Mouse (Mus musculus): ENCODE results near the gene Metap1d.

The Metap1d gene

GRCm38 (mm10) chr2:71544391-71545285, 91.6 kb downstream of the Metap1d start:
- peak in 1 of 2 experiments; percentile 36 for DNase-seq (ENCODE audit: low spot score in 2 of 2)

- DNase-seq (ENCODE audit: low spot score in 2 of 2) = peak in 1 of 2 experiments; percentile 32
Measured at GRCm38 (mm10) chr2:71545401-71545881, 92.4 kb downstream of the Metap1d start.

- peak in 1 of 2 experiments; percentile 37 for DNase-seq (ENCODE audit: low spot score in 2 of 2)
Measured at GRCm38 (mm10) chr2:71545882-71546639, 93.0 kb downstream of the Metap1d start.

GRCm38 (mm10) chr2:71546640-71547071, 93.6 kb downstream of the Metap1d start, which contains the start of gene Dlx2:
Gene Dlx2 (minus strand): TSS chr2:71546754.
- peak in 1 of 2 experiments; percentile 28 for DNase-seq (ENCODE audit: low spot score in 2 of 2)

GRCm38 (mm10) chr2:71547829-71548228, 94.8 kb downstream of the Metap1d start:
- peak; percentile 57 to 85 for DNase-seq (ENCODE audit: low spot score in 2 of 2)

GRCm38 (mm10) chr2:71550330-71550729, 97.3 kb downstream of the Metap1d start:
- no peak for DNase-seq (ENCODE audit: low spot score in 2 of 2)

GRCm38 (mm10) chr2:71551704-71552103, 98.6 kb downstream of the Metap1d start:
- no peak for DNase-seq (ENCODE audit: low spot score in 2 of 2)

GRCm38 (mm10) chr2:71556071-71556470, 103.0 kb downstream of the Metap1d start:
- DNase-seq (ENCODE audit: low spot score in 2 of 2) = no peak

GRCm38 (mm10) chr2:71566466-71566865, 113.4 kb downstream of the Metap1d start:
- DNase-seq (ENCODE audit: low spot score in 2 of 2) = no peak

- no peak for DNase-seq (ENCODE audit: low spot score in 2 of 2)
Measured at GRCm38 (mm10) chr2:71573736-71574135, 120.7 kb downstream of the Metap1d start.

Data from spleen, postnatal 10 days (tissue).